Mouse (Mus musculus) right cerebral cortex, postnatal 4 days (tissue): ENCODE measurements around the gene Rpl37.
A peak's percentile ranks its signal among the peaks of the same experiment; 100 is the strongest.

Experiments used
- DNase-seq: peaks from one replicate; pipeline ENCODE4 v3.0.0-alpha.2; 2022

Rpl37 gene

GRCm38 (mm10) chr15:5116270-5117030 is at the start of gene Rpl37:
Gene Rpl37, plus strand, starts transcription at chr15:5116645.
- DNase-seq, result peak; percentile 99

- peak; percentile 25 for DNase-seq
Measured at GRCm38 (mm10) chr15:5068801-5069518, 47.5 kb upstream of the Rpl37 start.

DNA sequence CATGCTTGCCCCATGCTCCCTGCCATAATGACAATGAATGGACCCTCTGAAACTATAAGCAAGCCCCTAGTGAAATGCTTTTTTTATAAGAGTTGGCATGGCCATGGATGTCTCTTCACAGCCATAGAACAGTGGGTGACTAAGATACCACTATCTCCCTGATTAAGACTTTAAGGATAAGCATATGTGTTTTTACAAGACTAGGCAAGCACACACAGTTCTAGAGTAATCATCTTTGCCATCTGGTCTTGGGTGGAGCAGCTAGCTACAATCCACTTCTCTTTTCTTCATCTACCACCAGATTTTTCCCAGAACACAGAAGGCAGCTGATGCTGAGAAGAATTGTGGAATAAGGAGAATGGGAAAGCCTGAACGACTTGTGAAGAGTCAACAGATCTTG is 35.2 kb upstream of the Rpl37 start:
- no peak for DNase-seq

DNA sequence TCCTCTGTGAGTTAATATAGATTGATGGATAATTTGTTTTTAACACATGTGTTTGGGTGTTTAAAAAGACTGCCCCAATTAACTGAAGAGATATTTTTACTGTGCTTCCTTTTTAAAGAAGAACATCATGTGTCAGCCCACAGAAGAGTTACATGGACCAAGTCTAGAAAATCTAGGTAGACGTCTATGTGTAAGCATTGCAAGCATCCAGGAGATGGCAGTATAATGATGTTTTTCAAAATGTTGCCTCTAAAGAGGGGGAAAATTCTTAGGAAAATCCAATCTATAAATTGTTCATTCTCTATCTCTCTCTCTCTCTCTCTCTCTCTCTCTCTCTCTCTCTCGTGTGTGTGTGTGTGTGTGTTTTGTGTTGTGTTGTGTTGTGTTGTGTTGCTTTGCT is 30.3 kb upstream of the Rpl37 start:
- DNase-seq, result no peak

DNA sequence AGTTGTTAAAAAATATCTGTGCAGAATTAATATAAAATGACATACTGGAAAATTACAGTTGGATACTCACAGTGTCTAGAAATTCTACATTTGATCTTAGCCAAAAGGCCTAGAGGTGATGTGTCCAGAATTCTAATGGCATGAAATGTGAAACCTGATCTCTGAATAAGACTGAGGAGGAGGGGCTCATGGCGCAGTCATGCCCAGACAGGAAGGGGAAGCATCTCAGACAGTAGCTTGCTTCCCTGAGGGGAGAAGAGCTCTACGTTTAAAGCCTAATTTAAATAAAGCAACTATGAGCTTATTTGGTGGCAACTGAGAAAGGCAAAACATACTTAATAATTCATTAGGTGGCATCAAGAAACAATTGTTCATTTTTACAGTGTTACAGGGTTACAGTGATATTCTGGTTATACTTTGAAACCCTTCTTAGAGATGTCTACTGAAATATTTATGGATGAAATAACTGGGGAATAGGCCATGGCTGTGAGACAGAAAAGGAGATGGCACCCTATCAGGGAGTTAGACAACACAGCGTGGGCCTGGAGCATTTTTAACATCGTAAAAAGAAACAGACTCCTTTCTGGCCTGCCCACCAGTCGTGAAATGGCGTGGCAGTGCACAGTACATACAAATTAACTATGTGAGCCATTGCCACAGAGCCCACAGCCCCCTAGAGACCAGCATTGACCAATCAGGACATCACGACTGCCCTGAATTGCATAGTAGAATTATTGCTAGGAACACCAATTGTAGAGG is 27.4 kb upstream of the Rpl37 start:
- DNase-seq, result no peak

DNA sequence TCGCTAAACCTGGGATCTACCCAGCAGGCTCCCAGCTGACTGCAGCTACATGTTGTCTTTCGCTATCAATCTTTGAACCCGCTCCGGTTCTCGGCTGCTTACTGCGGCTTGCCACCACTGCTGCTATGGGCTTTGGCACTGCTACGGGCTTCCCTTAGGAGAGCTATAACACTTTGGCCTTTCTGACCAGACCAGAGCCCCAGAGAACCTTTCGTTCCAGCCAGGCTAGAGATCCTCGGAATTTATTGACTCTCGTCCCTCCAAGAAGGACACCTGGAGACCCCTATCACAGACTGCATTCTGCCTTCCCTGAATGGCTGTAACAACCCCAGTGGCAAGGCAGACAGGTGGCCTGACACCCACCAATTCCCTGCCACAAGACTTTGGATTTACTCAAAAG is 26.3 kb upstream of the Rpl37 start:
- DNase-seq, result no peak

GRCm38 (mm10) chr15:5095534-5096301 is 20.7 kb upstream of the Rpl37 start:
- DNase-seq, result no peak

DNA sequence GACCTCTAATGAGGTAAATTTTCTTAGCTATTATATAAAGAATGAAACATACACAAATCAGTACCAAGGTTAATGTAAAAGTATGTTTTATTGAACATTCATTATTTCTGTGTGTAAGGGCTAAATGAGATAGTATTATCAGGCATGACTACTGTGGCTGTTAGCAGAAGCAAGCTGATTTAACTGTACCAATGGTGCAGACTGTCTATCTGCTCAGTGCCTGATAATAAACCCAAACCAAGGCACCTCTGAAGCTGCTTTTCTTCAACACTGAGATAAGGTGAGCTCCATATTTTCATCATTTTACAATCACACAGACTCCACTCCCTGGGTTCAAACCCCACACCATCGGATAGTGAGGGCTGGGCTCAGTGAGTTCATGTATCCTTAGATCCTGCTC is 19.1 kb upstream of the Rpl37 start:
- no peak for DNase-seq

- no peak for DNase-seq
Measured at GRCm38 (mm10) chr15:5102312-5102711, 14.1 kb upstream of the Rpl37 start.

- no peak for DNase-seq
Measured at GRCm38 (mm10) chr15:5105891-5106290, 10.6 kb upstream of the Rpl37 start.

GRCm38 (mm10) chr15:5106293-5106692 is 10.2 kb upstream of the Rpl37 start:
- DNase-seq, result no peak

- no peak for DNase-seq
Measured at GRCm38 (mm10) chr15:5107686-5108654, 8.5 kb upstream of the Rpl37 start, which contains the start of gene Card6. Gene Card6, minus strand, starts transcription at chr15:5108539.

DNA sequence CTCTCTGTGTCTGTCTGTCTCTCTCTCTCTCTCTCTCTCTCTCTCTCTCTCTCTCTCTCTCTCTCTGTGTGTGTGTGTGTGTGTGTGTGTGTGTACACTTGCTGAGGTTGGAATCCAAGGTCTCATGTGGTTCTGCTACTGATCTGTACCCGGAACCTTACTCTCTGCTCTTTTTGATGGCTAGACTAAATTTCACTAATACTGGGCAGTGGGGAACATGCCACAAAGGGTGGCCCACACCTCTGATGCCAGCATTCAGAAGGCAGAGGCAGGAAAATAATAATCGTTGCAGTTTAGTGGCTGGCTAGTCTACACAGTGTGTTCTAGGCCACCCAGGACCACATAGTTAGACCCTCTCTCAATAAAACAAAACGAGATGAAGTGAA is 7.8 kb upstream of the Rpl37 start:
- no peak for DNase-seq

- DNase-seq, result no peak
Measured at GRCm38 (mm10) chr15:5112651-5113050, 3.8 kb upstream of the Rpl37 start.

GRCm38 (mm10) chr15:5115173-5115572 is 1.3 kb upstream of the Rpl37 start:
- DNase-seq, result no peak

- DNase-seq, result no peak
Measured at GRCm38 (mm10) chr15:5117031-5117601, 671 bp downstream of the Rpl37 start.

- DNase-seq, result no peak
Measured at GRCm38 (mm10) chr15:5118626-5119025, 2.2 kb downstream of the Rpl37 start.

DNA sequence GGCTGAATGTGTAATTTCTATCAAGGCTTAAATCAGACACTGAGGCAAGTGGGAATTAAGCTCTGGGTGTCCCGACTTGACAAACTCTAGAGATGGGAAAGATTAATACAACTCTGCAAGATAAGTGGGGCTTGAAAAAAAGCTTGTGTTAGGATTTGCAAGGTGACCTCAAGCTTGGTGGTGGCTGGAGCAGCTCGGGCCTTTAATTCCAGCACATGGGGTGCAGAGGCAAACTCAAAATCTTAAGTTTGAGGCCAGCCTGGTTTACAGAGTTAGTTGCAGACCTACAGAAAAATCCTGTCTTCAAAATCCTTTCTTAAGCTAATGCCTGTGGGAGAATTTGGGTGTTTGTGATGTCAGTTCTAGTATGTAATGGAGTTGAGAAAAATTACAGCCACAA is 2.7 kb downstream of the Rpl37 start:
- no peak for DNase-seq

DNA sequence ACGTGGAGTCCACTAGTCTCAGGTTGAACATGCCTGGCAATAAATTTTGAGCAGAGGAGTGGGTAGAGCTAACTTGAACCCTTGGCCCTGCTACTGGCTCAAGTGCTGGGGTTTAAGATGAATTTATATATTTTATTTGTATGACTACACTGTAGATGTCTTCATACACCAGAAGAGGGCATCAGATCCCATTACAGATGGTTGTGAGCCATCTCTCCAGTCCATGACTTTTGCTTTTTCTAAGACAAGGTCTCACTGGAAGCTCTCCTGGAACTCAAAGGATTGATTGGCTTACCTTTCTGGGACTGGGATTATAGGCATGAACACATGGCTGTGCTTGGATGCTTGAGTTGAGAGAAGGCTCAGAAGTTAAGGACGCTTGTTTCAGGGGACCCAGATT is 3.3 kb downstream of the Rpl37 start:
- no peak for DNase-seq

DNA sequence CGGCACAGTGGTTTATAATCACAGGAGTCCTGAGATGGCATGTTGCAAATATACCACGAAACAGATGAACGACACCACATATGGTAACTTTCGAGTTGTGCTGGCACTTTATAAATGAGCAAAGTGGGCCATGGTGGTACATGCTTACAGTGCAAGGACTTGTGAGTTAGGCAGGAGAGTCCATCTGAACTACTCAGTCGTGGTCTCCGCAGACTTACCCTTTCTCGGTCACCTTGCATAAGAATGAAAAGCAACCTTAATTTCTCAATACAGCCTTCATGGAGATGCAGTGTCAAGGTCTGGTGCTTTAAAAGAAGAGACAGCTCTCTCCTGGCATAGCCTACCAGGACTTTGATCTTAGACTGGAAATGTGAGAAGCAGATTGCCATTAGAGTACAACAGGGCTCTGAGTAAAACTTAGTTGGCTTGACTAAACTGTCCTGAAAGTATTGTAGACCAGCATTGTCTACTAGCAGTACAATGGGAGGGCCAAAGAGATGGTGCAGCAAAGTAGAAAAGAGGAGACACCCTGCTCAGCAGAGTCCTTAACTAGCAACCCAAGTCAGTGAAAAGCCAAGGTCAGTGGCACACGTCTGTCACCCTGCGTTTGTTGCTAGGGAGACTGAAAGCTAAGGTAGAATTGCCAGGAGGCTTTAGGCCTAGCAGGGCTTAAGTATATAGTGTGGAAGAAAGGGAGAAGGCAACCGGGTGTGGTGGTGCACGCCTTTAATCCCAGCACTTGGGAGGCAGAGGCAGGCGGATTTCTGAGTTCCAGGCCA is 5.3 kb downstream of the Rpl37 start:
- no peak for DNase-seq

DNA sequence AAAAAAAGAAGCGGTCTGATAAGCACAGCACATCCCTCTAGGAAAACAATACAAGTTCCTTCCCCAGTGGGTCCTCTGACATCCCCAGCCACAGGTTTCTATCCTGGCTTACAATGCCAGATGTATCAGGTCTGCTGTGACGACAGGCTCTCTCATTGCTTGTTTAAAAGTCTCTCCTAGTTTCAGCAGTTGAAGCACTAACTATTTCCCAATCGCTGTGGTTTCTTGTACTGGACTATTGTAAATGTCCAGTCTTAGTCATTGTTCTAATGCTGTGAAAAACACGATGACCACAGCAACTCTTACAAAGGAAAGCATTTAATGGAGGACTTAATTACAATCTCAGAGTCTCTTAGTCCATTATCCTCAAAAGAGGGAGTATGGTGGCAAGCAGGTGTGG is 10.0 kb downstream of the Rpl37 start:
- DNase-seq, result no peak
